Mouse (Mus musculus) G1E-ER4 (cell line): ENCODE data around the gene Smg7. TPM values are rescaled to one million over a fixed set of nuclear protein-coding genes. Genes with fewer than 3 reads are reported as not detected.

Experiments used
- GATA1 ChIP-seq: IDR thresholded peaks from one replicate; pipeline ENCODE4 v1.8.0; 2012; ENCODE audit warnings: low read length, inconsistent platforms
- polyA plus RNA-seq: library from polyadenylated mRNA; stranded (reverse); fragments of >175 nt; gene quantifications from 2 replicates; pipeline ENCODE4 v1.2.3, GENCODE M21; 2012

Smg7 gene
- polyA plus RNA-seq, 1 experiment = 5.5 TPM

DNA sequence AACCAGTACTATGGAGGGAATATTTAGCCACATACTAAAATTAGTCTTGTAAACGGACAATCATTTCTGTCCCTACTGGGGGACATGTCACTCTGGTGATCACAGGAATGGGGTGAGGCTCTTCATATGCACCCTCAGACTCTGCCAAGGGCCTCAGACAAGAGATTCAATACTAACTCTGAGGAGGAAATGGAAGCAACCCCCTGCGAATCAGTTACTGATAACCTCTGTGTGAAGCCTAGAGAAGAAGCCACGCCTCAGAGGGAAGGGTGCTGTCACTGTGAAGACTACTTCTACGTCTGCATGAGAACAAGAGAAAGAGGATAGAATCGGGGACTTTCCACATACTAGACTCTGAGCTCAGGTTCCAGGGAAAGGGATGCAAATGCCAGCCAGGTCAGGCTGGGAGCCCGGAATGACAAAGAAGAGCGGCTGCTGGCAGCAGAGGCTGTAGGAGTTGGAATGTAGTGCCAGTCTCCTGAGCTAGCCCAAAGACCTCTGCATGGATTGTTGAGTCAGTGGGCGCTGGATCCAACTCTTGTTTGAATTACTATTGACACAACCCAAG lies 106.7 kb downstream of the Smg7 start:
- TF ChIP-seq GATA1 = no peak

- no peak for TF ChIP-seq GATA1
These were observed 108.8 kb downstream of the Smg7 start for GRCm38 (mm10) chr1:152793495-152794130.

DNA sequence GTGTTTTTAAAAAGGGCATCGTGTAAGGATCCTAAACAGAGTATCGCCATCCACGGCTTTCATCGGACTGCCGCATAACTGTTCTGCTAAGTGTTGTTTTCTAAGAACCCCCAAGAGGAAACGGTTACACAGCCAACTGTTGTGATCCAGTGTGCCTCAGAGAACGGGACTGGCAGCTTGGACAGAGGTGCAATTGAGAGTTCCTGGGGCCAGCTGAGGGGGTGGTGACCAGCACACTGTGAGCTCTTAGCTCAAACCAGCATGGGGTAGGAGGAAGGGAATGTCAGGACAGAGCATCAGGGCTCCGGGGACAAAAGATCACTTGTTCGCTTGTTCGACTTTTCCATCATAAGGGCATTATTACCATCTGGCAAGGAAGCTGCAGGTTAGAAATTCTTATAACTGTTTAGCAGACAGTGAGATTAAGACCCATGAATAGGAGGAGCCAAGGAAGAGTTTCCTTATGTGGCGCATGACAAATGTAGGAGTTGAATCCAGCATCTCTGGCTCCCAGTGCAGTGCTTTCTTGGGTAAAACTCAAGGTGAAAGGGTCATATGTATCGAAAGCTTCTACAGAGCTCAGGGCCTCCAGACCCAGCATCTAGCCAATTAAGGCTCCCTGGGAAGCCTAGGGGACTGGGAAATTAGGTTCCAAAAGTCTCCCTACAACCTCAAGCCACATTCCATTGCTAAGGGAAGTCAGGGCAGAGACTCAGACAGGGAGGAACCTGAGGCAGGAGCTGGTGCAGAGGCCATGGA lies 109.5 kb downstream of the Smg7 start:
- TF ChIP-seq GATA1 = no peak

DNA sequence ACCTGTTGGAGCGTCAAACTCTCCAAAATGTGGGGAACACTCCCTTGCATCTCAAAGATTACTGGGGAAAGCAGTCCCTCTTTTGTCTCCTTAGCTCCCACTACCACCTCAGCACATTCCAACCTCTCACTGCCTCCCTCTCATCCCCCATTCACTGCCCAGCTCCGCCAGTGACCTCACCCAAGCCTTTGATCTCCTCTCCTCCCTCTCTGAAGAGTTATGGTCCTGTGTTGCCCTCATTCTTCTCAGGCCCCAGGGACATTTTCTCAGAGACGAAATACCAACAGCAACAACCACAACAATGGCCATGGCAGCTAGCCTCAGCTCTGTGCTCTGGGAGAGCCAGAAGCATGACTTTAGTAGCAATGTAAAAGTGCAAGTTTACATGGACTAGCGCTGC lies 111.2 kb downstream of the Smg7 start:
- no peak for TF ChIP-seq GATA1

DNA sequence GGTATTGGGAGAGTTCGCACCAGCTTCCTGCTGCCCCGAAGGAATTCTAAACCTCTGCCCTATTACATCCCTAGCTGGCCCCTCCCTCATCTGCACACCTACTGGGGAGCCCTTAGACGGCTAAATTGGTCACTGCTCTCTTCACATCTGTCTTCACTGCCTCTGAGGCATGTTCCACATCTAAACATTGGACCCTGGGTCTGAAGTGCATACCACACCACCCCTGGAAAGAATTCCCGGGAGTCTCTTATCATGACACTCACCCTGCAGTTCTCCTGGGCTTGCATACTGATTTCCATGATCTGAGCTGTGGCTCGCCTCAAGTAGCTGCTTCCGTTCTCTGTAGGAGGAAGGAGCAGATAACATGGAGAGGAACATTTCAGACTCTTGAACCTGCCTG lies 111.6 kb downstream of the Smg7 start:
- no peak for TF ChIP-seq GATA1

DNA sequence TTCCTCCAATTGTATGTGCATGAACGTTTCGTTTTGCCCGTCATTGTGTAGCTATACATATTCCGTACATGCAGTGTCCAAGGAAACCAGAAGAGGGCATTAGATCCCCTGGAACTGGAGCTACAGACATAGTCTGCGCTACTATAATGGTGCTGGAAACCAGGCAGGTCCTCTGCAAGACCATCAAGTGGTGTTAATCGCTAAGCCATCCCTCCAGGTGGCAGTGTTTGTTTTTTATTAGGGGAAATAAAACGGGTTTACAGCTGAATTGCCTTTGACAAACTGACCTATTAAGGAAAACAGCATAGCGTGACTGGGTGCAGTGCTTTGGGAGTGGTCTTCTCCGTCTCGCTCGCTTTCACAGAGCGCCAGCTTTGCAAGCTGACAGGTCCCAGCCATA lies 112.2 kb downstream of the Smg7 start:
- TF ChIP-seq GATA1 = no peak

DNA sequence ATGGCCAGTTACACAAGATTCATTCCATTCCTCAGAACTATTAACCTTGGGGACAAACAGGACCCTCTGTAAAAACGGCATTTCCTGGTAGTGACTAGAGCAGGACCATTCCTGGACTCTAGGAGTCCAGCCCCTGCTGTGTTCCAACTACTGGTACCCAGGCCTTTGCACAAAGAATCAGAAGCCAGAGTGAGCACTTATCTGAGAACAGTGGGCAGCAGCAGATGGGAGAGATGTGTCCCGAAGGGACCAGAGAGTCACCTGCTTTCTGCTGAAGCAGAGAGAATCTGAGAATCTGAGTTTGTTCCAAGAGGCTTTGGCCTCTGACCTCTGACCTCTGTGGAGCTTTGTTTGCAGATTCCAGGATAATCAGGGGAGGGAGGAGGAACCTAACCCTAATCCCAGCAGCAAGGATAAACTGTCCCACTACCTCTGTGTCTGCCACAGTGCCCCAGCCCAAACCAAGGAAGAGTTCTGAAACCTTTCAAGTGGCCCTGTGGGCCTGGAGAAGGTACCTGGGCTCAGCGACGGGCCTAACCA lies 114.3 kb downstream of the Smg7 start:
- TF ChIP-seq GATA1 = no peak

Other genes with a start within 250 kb of the Smg7 start
- not detected in 2 replicates for gene Apobec4, start 152.1 kb downstream of the Smg7 start, polyA plus RNA-seq
- 0.18 and 0.21 TPM in 2 replicates for gene Rgl1, start 136.3 kb downstream of the Smg7 start, polyA plus RNA-seq
- 214 and 329 TPM in 2 replicates for gene Arpc5, start 136.1 kb downstream of the Smg7 start, polyA plus RNA-seq
- 0.15 and 0.23 TPM in 2 replicates for gene Ncf2, start 102.5 kb downstream of the Smg7 start, polyA plus RNA-seq
- not detected in 2 replicates for gene Nmnat2, start 52.3 kb upstream of the Smg7 start, polyA plus RNA-seq